Mouse (Mus musculus) retina, postnatal 1 day (tissue): ENCODE results near the gene Tctn3.

ENCODE experiments used
- DNase-seq: peaks from one replicate; pipeline ENCODE4 v3.0.0-alpha.2; 2012

The Tctn3 gene

DNA sequence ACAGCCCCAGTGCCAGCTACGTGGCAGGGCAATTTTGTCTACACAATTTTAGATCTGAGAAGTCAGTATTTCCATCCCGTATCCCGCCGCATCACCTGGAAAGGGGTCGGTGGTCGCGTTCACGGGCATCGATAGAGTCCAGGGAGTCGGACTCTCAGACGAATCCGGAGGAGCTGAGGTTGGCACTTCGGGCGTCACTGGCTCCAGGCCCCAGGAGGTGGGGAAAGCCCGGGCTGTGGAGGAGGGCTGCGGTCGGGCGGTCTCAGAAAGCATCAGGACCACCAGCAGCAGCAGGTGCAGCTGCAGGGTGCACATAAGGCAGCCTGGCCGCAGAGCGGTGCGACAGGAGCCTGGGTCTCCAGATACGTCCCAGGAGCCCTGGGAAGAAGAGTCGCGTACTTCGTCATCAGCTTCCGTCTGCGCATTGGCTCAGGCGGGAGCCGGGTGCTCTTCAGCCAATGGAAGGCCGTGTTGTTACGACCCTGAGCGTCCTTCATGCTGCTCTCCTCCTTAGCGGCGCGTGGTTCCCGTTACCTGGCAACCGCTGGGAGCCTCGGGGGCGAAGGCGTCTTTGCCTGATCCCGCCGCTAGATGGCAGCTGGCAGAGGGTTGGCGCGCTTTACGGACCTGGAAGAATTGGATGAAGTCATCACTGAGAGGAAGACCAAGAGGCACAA lies at the start of gene Tctn3, which contains the start of gene Entpd1:
TSS of gene Tctn3 (minus strand) at position 404 of the 677 bp plus-strand sequence.
TSS of gene Entpd1 (plus strand) at position 537 of the 677 bp plus-strand sequence.
- peak; percentile 99 for DNase-seq

DNA sequence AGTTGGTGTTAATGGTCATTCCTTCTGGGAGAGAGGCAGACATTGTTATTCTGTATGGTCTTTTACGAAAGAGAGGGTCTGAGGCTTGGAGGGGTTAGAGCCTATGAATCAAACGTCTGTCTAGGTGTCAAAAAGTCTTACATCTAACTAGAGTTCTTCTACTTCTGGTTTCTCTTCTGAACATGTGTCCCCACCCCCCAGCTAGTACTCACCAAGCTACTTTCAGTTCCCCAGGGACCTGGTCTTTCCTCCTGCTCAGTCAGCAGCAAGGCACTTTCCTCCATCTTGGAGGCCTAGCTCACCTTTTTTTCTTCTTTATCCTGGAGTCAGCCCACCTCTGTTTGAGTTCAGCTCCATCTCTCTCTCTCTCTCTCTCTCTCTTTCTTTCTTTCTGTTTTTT lies 49.1 kb upstream of the Tctn3 start:
- no peak for DNase-seq

DNA sequence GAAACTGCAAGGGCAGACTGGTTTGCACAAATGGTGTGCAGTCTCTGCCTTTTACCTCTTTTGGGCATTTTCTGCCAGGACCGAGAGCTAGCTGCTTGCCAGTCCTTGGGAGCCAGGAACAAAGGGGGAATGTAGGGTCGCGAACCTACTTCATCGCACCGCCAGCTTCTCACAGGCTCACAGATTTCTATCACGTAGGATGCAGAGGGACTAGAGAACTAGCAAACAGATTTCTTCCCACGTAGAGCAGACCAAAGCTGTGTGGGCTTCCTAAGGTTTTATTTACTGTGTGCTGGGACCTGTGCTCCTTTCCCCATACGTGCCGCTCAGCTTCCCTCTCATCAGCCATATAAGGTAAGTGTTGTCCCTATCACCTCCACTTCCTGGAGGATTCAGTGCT lies 48.5 kb upstream of the Tctn3 start:
- DNase-seq, result no peak

DNA sequence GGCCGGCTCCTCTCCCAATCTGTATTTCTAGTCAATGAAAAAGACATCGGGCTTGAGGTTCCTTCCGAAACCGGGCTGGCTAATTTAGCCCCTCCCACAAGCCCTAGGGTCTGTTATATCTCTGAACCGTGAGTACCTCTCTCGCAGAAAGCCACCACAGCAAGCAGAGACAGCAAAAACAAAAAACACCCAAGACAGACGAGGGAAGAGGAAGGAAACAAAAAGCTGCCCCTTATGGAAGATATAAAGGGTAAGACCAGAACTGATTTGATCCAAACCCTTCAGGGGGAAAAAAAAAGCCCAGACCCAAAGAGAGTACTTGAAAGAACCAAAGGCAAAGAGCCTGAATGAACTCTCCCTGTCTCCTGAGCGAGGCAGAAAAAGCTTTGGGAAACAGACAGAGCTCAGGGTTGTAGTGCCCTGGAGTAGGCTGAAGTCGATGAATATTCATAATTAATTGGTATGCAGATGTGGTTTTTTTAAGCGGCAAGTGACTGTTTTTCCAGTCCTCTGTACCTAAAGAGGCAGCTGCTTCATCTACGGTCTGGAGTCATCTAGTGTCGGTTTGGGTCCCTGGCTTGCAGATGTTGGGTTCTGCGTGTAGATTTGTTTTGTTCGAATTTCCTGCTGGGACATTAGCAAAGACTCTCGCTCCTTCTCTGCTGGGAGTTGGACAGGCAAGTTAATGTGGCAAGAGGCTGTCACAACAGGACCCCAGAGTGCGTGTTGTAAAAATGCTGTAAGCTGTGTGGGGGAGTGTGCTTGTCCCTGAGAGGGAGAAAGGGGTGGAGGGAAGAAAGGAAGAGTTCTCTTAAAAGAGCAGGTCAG lies 47.8 kb upstream of the Tctn3 start:
- peak; percentile 44 for DNase-seq

DNA sequence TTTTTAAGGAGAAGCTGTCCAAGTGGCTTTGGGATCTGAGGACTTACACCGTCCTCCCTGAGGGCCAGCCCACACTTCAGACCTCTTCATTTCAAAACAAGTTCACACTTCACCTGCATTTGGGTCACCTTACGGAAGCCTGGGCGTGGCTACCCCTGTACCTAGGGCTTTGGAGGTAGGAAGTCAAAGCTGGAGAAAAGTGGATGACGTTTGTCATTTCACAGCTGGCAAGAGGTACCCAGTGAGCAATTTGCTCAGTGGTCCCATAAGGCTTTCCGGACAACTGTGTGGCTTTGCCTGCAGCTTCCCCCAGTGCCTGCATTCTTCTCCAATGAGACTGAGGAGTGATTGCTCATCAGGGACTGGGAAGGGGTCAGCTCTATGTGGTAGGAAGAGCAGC lies 46.9 kb upstream of the Tctn3 start:
- no peak for DNase-seq

DNA sequence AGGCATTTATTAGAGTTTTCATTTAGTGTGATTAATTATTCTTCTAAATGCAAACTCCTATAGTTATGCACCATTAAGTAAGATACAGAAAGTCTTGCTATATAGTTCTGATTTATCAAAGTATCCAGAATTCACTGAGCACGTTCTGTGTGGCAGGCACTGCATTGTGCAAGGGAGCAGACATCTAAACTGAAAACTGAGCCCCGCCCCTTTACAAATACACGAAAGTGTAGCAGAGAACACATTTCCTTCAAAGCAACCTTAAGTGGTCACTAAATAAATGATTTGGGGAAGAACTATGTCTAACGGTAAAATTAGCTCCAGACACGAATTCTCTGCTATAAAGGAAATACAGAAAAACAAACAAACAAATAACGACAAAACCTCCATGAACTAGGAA lies 46.2 kb upstream of the Tctn3 start:
- no peak for DNase-seq

DNA sequence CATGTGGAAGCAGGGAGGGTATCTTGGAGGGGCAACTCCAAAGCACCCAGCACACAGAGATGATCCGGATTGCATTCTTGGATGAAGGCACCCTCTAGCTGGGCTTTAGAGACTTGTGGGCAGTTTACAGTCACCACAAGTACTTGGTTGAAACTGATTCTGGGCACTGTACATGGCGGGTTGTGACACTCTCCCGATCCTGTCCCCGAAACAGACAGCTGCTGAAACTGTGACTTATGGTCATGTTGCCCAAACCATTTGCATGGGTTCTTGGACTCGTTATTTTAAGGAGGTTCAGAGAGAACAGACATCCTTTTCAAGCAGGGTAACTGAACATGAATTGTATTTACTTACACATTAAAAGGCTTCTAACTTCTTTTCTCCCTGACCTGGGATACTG lies 44.2 kb upstream of the Tctn3 start:
- DNase-seq, result no peak

DNA sequence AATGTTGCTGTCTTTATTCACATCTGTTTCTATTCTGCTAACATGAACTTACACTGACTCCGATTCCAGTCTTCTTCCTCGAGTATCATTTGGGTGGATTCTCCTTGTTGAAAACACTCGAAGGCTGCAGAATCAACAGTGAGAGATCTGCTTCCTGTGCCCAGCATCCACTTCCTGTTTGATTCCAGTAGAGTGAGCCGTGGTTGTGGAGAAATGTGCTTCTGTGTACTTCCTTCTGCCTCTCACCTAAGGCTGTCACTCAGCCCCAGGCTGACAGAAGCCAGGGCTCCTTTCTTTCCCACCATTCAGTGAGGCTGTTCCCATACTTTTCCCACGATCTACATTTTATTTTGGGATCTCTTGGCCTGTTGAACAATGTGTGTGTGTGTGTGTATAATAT lies 38.1 kb upstream of the Tctn3 start:
- no peak for DNase-seq

DNA sequence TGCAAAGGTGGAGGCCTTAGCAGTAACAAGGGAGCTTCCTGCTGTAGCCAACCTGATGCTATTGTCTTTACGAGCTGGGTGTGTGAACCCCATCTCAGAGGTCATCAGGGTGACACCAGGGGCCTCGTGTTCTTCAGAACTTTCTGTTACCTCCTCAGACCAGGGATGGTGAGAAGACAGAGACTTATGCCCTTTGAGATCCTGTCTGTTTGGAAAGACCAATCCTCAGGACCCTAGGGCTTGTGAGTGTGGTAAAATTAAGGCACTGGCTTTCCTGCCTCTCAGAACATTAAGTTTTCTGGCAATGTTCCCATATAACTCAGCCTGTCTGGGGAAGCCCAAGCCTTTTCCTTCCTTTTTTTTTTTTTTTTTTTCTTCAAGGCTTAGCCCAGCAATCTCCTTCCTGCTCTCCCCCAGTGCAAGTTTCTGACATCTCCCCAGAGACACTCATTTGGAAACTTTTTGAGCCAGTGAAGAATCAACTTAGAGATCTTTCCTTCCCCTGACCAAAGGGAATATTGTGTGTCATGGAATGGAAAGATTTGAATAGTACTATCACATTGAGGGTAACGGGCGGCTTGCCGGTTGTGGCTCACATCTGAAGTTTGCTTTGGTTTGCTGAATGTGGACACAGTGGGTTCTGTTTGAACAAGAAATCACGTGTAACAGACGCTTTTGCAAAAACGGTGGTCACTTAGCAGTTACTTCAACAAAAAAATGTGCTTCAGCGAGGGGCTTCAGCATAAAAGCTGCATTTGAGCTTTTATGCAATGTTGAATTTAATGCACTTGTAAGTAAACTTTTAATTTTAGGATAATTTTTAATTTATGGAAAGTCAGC lies 35.5 kb upstream of the Tctn3 start:
- no peak for DNase-seq

DNA sequence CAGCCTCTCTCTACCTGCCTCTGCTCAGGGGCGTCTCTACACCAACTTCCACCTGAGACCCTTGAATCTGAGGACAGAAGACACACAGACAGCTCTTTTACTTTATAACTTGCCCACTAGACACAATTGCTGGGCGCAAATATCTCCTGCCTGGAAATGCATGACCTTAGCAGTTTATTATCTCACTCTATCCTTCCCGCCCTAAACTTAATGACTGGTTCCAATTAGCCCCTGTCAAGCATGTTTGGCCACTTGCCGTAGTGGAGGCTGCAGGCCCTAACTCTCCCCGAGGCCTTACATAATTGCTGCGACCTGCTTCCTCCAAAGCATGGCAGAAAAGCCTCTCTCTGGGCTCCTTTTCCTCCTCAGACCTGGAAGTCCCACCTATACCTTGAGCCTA lies 34.3 kb upstream of the Tctn3 start:
- no peak for DNase-seq

DNA sequence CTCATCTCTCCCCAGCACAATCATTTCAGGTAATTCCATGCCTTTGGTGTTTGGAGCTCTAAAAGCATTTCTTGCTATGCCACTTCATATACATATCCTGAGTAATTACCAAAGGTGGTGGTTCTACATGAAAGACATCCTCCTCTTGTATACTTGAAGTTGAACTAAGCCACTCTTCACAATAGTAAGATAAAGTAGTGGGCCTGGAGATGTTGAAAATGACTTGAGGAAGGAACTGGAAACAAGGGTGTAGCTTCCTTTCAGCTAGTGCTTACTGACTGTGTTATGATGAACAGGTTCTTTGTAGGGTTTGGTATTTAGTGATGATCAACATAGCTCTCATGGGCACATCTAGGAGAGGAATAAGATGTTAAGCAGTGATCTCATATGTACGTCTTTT lies 31.8 kb upstream of the Tctn3 start:
- DNase-seq, result no peak

DNA sequence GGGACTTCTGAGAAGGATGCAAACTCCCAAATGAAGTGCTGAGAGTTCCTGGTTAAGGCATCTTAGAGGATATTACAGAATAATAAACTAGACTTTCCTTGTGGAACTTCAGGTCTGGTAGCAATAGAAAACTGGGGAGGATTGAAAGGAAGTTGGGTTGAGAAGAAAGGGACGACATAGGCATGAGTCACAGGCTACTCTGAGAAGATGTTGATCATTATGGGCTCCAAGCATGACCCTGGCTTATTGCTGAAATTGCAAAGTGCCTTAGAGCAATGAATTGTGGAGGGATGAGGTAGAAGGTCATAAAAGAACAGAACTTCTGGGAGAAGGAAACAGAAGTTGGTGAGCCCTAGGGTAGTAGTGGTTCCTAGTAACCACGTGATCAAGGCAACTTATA lies 28.8 kb upstream of the Tctn3 start:
- DNase-seq, result no peak

DNA sequence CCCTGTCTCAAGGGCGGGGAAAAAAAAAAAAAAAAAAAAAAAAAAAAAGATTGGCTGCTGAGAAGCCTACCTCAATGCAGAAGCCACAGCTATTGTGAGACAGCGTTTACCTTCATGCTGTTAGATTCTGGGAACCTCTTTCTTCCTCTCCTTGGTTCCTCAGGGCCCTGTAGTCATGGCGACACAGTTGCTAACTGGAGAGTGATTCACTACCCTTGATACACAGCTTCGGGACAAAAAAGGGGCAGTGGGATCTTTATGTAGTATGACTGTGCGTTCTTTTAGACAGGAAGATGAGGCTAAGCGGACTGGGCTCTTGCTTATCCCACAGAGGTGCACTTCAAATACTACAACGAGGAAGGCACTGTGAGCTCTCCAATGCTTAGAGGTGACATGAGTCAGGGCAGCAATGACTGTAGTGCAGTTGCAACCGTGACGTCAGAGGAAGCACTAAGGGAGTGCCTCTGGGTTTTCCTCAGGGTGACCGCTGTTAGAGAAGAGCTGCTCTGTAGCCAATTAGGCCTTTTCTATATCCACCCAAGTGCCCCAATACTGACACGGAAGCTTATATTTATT lies 27.8 kb upstream of the Tctn3 start:
- no peak for DNase-seq

DNA sequence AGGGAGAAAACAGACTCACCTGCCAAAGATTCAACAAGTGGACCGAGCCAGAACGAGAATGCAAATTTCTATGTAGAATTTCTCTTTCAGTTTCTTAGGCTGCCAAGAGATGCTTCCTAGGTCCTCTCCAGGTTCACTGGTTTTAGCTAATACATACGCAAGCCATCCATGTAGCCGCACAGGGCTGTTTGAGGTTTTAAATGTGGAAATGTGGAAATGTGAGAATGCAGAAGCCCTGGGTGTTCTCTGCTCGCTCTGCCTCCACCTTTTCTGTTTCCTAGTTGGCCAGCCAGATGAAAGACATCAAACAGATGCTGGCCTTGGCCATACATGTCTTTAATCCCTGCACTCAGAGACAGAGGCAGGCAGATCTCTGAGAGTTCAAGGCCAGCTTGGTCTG lies 26.5 kb upstream of the Tctn3 start:
- no peak for DNase-seq

DNA sequence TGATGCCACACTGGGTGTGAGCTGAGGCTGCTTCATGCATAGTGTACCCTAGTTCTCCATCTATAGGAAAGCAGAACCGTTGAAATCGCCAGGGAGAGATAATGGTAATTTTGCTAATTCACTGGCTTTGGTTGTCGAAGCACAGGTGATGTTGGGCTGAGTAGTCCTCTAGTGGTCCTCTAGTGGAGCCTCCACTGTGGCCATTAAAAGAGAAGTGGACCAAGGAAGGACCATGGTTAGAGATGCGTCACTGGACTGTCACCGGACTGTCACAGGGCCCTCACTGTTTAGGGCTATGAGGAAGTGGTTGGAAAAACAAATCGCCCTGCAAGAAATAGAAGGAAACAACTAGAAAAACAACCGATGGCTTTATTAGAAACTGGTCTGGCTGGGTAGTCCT lies 25.6 kb upstream of the Tctn3 start:
- DNase-seq, result no peak

DNA sequence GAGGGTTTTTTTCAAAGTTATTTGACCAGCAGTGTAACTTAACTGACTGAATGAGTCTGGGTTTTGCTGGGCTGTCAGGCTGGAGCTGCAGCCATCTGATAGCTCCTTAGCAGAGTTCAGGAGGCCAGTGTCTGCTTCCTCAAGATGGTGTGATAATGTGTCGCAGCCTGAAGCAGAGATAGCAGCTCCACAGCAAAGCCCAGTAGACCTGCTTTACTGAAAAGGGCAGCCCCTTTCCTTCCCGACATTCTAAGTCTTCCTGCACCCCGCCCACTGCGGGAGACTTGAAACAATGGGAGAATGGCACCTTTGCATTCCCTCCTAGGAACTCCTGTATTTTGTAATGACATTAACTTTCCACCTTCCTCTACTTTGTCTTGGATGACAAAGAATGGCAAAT lies 25.1 kb upstream of the Tctn3 start:
- DNase-seq, result no peak

DNA sequence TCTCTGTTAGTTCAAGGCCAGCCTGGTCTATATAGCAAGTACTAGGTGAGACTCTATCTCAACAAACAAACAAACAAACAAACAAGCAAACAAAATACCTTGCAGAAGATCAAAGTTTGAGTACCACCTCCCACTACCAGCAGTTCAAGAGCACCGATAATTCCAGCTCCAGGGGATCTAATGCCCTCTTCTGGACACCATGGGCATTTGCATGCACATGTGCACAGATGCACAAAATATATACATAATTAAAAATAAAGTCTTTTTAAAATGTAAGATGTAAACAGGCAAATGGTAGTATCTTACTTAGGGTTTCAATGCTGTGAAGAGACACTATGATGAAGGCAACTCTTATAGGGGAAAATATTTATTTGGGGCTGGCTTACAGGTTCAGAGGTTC lies 21.1 kb upstream of the Tctn3 start:
- DNase-seq, result no peak

DNA sequence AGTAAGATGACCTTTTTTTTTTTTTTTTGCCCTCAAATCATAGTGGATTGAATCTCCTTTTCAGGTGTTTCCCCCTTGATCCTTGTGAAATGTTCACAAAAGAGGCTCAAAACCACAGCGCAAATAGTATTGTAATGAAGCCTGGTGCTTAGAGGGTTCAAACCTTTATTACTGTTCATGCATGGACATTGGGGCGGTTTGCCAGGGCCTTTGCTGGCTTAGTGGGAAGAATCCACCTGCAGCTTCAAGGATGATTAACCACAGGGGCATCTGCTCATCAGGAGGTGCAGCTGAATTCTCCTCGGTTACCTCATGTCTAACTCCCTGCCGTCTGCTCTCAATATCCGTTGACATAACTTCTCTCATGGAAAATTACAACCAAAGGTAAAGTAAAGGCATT lies 20.6 kb upstream of the Tctn3 start:
- no peak for DNase-seq

DNA sequence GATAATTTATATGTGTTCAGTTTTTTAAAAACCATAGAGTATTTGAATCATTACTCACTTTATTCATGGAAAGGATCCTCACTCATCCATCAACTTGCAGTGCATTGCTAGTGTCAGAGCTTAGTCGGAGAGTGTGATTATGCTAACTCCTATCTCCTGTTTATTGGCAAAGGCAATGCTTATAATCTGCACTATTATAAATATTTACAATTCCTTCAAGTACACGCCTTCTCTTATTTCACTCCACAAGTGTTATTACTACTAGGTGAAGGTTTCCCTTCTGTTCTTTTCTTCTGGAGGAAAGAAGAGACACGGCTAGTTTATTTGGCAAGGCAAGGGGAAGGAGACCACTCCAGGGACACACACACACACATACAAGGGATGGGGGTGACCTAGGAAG lies 20.2 kb upstream of the Tctn3 start:
- DNase-seq, result no peak

DNA sequence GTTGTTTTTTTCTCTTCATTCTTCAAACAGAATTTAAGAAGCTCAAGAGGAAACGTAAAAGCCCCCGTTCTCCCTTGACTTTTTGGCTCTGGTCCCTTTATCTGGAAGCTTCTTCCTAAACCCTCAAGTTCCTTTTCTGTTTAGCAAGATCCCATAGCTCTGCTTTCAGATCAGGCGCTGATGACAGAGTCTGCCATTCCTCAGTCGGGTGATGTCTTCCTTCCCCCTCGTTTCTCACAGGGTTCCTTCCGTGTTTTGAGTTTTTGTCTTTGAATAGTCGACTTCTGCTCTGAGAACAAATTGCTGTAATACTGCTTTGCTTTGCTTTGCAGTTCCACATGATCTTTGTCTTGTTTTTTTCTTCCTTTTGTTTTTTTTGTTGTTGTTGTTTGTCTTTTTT lies 18.6 kb upstream of the Tctn3 start:
- no peak for DNase-seq

DNA sequence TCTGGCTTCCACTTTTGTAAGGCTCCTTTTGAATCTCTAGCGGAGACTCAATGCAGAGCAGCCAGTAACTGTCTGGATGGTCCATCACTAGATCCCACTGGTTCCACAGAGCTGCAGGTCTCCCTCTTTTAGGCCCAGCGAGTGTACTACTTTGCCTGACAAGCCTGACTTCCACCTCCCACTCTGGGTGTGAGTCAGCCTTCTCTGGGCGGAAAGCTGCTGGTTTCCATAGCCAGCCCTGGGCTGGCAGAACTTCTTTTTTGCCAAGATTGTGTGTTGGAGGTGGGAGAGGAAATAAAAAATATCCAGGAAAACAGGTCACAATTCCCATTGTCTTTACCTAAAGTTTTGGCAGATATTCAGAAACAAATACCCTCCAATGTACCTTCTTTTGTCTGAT lies 18.1 kb upstream of the Tctn3 start:
- no peak for DNase-seq

DNA sequence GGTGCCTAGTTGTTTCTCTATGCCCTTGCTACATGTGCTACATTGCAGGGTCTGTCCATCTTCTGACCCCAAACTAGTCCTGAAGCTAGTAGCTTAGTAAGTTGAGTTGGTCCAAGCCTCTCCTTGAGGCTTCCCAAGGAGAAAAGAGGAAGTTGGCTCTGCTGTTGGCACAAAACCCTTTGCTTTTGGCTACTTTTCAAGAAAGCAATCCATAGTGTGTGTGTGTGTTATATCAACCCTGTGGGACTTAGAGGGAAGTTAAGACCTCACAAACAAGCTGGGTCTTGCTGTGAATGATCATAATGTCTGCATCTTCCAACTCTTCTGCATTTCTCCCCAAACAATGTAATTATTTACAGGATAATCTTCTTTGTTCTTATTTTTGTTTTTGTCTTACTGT lies 16.9 kb upstream of the Tctn3 start:
- no peak for DNase-seq

DNA sequence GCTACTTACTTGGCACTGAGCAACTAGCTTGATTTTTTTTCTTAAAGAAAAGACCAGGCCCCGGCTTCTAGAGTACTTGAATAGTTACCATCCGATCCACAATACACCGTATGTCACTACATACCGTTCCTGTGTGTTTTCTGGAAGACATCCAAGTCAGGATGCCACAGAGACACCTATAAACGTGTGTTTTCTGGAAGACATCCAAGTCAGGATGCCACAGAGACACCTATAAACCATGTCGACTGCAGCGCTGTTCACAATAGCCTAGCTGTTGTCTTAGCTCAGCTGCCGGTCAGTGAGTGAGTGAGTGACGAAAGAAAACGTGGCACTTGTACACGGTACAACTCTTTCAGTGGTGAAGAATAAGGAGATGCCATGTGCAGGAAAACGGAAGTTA lies 13.9 kb upstream of the Tctn3 start:
- no peak for DNase-seq
